Mouse (Mus musculus) gastrocnemius, adult 18-20 months (tissue): ENCODE data around the gene Spock2. TPM values are rescaled to one million over a fixed set of nuclear protein-coding genes. Genes with fewer than 3 reads are reported as not detected.
A peak's percentile ranks its signal among the peaks of the same experiment; 100 is the strongest.
"Not testable (repeated sequence)": the region's sequence is repeated elsewhere in the genome, so short reads cannot be mapped to it uniquely, and the experiment has no call there.

Source experiments
- DNase-seq: peaks from one replicate; pipeline ENCODE4 v3.0.0; 2021; ENCODE audit warnings: low spot score
- total RNA-seq, 2 experiments: library from RNA; stranded (reverse); gene quantifications; 2 replicates each; pipeline ENCODE4 v1.2.3; 2021

Spock2 gene
- total RNA-seq, 2 experiments from 2014 or later = 5.4 to 5.6 TPM

DNA sequence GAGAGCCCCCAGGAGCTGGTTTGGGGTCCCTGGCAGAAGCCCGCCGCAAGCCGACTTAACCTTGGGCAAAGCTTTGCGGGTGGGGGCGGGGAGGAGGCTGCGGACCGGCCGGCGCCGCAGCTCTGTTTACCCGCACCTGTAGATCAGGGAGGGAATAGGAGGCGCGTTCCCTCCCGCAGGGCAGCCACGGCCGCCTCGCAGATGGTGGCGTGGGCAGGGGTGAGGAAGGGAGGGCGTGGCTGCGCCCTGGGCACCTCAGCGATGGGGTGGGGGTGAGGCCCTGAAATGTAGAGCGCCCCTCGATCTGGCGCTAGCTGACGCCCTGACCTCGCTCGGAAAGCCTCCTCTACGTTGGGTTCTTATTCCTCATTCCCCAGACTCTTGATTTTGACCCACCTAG lies 1.4 kb downstream of the Spock2 start:
- no peak for DNase-seq

DNA sequence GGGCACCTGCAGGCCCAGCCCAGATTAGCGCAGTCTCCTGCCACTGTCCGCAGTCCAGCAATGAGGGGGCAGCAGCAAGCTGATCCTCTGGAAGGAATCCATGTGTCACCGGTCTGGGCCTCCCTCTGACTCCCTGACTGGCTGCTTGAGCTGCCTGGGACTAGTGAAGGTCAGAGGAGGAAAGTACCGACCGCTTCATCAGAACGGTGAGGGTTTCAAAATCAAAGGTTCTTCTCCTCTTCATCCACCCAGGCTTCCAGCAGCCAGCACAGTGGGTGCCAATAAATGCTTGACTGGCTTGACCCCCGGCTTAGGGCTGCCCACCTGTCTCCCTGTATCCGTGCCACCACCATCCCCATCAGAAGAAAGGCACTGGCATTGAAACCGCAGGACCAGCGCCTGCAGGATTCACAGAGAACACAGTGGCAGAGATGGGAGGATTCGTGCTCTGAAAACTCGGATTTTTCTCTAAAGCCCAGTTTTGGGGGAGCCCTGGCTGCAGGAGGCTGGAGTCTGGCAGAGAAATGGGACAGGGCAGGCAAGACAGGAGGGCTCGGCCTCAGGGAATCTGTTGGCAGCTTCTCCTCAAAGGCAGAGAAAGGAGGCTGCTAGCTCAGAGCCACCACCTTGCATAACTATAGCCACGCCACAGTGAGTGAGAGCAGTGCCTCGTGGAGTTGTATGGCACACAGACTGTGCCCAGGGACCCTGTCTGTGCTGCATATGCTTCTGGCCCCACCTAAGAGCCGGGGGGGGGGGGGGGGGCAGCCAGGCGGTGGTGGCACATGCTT lies 2.5 kb downstream of the Spock2 start:
- peak; percentile 23 for DNase-seq

DNA sequence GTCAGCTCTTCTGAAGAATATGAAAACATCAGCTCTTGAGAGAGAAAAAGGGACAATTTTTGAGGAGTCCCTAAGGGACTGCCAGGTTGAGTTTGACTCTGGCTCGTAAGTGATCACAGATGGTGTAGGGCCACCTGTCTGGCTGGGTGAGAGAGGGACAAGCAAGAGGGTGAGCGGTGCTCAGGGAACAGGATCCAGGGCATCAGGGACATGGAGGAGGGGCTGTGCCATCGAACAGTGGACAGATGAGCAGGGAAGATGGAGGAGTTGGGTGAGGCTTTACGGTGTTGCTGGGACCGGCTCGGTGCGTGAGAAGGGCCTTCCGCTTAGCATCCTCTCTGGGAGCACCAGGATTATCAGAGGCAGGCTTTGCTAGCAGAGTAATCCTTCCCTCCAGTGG lies 3.3 kb downstream of the Spock2 start:
- DNase-seq = no peak

DNA sequence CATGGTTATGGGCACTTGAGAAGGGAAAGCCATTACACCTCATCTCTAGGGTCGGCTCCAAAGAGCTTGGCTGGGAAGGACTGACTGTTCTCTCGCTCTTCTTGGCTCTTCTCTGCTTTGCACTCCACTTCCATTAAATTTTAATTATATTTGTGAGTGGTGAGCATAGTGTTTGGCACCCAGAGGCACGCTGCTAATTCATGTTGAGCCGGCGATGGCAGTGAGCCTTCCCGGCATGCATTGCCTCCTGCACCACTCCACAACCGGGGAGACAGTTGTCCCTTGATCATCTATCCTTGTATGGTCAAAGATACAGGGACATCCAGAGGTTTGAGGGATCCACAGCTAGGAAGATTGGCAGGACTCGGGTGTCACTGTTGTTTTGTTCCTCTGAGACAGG lies 4.0 kb downstream of the Spock2 start:
- no peak for DNase-seq

DNA sequence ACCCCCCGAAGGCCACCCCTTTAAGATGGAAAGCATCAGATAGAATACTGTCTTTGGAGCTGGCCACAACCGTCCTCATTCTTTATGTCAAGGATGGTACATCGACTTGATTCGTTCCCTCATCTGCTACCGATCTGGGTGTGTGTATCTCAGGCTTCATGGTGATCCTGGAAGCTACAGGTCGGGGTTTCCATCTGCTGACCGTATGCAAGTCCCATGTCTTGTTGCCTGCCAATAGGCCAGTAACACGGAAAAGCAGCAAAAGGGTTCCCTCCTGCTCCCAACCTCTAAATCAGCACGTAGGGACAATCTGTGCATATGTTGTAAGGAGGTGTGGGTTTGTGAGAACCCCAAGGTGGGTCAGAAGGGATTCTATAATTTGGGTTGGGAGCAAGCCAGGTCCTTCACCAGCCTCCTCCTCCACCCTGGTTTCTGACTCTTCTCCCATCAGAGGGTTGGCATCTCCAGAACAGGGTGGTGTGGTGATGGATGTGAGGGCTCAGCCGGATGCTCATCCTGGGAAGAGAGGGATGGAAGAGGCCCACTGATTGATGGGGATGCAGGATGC lies 5.0 kb downstream of the Spock2 start:
- no peak for DNase-seq

DNA sequence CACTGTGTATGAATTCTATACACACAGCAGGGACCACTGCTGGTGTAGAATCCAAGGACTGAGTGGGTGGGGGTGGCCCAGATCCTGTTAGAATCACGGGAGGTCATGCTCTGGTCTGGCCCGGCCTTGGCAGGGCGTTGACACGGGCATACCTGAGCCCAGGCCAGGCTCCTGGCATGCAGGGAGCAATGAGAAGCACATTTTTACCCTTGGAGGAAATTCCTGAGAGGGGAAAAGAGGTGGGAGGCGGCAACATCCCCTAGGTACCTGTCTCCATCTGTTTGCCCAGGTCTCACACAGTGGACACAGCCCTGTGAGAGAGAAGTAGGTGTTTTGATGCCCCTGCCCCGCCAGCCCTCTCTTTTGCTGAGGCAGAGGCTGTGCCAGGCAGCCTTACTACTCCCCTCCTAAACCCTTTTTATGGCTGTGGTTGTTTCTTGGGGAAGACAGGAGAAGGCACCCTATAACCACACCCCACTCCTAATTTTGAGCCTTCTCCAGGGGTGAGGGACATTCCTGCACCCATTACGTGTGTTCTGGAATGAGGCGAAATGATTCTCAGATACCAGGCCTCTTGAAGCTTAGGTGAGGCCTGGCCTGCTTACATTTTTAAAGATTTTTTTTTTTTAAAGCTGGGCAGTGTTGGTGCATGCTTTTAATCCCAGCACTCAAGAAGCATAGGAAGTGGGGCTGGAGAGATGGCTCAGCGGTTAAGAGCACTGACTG lies 8.1 kb downstream of the Spock2 start:
- DNase-seq = no peak

DNA sequence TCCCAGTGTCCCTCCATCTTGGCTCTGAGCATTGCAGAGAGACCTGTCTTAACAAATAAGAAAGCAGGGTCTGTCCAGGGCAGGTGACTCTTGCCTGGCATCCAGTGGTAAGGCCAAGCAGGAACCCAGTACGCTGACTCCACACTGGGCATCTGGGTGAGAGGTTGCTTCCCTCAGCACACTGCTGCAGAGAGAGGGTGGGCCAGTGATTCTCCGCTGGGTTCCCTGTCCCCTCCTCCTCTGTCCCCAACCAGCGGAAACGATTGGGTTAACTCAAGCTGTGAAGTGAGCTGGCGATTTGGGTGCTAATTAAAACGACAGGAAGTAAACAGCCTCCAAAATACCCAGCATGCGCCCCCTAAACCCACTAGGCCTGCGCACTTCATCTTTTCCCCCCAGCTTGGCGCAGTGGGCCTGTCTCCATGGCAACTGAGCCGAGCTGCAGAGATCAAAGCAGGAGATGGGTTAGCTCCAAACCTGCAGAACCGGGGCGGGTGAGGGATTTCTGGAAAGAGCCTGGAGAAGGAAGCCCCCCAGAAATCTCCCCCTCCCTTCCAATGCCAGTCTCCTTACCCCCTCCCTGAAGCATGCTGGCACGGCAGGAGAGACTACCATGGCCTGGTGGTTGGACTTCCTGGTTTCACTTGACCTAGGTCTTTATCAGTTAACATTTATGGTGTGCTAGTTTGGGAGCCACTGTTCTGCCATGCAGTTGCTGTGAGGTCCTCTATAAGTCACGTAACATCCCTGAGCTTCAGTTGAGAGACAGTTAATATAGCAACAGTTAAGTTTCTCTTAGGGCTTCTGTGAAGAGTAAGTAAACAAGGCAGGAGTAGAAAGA lies 9.5 kb downstream of the Spock2 start:
- DNase-seq = no peak

DNA sequence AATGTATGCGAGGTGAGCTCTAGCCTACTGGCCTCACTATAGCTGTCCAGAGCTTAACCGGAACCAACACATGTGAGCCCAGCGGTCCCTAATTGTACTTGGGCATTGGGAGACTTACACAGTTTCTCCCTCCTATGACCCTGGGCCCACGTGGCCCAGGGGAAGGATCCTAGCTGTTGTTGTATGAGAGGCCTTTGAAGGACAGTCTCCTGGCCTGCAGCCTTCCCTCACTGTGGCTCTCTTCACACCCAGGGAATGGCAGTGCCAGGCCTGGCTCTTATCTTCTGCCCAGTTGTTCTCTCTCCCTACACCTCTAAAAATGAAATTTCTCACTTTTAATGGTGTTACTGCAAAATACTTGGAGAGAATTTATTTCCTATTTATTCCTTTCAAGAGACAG lies 11.0 kb downstream of the Spock2 start:
- no peak for DNase-seq

DNA sequence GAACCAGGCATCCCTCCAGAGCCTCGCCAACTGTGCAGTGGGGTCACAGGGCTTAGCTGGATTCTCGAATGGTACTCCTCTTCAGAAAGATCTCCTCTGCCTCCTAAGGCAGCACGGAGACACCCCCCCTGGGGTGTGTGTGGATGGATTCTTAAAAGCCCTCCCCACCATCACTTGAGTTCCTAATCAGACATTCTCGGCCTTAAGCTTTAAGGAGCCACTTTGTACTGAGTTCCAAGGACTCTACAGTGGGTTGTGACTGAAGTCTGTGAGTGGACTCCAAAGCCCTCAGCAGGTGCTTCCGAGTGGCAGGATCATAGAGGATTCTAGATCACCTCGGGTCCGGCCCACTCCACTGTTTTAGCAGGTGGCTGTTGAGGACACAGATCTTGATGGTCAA lies 12.4 kb downstream of the Spock2 start:
- no peak for DNase-seq

DNA sequence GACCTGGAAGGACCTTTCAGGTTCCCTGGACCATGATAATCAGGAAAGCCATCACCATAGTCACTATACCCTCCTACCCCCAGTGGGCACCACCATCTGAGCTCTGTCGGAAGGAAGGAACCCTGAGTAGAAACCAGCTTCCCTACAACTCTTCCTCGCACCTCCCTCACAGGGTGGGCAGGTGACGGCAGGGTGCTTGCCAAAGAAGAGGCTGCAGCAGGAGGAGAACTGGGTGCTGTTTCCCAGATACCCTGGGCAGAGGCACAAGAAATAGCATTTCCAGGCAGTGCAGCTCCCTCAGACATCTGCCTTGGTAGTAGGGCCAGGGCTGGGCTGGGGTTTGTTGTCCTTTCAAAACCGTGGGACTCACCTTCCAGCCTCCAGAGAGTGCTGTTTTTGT lies 14.6 kb downstream of the Spock2 start:
- DNase-seq = no peak

DNA sequence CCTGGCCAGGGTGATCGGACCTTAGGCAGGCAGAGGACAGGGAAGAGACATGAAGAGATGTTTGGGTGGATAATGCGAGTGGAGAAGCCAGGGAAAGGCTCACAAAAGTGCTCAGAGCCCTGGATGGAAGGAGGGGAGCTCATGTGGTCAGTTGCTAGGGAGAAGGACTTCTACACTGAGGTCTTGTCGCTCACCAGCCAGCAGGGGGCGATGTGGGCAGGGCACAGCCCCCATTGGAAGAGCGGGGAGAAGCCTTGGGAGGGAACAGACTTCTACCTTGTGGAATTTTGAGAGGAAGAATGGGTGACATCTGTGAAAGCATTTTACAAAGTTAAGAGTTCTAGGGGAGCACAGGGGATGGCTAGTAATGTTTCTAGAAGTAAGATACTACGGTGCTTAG lies 18.1 kb downstream of the Spock2 start:
- no peak for DNase-seq

DNA sequence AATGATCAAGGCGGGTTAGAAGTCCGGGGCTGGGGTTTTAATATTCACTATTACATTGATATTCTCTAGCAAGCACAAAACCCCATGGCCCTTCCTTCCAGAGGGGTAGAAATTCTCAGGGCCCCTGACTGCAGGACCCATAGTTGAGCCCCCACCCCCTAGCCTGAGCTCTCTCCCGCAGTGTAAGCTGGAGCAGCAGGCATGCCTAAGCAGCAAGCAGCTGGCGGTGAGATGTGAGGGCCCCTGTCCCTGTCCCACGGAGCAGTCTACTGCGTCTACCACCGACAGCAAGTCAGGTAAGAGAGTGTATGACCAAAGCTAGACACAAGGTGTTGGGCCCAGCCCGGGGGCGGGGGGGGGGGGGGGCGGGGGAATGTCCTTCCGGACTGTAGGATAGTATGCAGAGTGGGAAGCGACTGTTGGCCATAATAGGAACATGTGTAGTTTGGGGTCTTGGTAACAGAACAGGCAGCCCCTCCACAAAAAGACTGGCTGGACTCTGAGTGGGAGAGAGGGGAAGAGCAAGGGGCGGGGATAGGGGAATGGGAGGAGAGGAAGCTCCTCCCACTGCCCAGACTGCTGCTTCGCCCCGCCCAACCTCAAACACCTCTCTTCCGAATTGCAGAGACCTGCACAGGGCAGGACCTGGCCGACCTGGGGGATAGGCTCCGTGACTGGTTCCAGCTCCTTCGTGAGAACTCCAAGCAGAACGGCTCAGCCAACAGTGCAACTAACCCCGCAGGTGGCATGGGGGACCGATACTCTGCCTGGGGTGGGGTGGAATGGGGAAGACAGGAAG lies 19.7 kb downstream of the Spock2 start:
- DNase-seq = no peak

DNA sequence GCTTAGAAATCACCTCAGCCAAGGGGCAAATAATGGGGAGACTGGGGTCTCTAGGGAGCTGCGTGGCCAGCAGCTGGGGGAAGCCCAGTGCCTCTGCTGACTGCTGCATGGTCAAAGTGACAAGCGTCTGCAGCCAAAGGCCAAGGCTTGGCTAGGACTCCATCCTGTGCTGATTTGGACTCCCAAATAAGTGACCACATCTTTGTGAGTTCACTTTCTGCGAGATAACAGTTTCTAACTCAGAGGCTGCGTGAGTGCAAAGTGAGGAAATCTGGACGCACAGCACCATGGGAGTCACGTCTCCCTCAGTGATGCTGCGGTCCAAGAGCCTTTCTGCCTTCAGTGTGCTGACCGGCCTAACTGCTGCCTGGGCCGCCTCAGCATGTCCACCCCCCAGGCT lies 22.3 kb downstream of the Spock2 start:
- no peak for DNase-seq

DNA sequence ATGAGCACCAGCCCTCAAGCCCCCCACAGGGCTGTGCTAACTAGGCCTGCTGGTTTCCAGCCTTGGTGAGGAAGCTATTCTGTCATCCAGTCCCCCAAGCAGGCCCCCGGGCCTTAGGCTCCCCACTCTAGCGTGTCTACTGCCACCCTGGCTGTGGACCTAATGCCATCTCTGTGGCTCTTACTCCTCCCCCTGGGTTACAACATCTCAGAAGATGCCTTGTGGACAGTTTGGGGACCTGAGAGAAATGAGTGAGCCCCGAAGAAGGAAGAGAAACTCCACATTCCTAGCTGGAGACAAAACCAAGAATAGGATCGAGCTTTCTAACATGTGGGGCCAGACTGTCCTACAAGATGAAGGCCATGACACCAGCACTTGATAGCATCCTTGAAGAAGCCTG lies 24.5 kb downstream of the Spock2 start:
- no peak for DNase-seq

DNA sequence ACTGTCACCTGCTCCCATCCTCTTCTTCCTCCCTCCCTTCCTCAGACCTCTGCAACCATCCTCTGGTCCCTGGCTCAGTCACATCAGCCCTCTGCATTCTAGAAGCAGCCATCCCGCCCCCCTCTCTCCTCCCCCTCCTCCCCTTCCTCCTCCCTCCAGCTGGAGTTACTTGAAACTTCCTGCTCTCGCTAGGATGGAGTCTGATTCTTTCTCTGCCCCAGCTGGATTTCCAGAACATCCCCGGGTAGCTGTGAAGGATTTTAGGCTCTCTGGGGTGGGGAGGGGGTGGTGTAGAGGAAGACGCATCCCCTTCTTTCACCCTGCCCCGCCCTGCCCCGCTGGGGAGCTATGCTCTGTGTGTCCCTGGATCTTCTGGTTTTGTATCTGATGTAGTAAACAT lies 27.5 kb downstream of the Spock2 start:
- no peak for DNase-seq

DNA sequence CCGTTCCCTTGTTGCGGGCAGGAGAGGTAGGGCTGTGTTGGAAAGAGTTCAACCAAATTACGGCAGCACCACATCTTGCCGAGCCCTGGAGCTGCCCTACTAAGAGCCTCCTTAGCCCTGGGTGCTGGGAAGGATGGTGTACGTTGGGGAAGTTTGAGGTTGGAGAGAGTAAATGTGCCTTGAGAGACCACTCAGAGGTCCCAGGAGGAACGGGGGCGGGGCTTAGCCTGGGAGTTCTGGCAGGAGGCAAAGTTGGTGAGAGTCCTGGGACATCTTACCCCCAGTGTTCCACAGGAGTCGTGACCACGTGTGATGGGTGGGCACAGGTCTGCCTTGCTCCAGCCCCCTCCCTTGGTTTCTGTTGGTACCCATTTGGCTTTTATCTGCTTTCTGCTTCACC lies 28.2 kb downstream of the Spock2 start:
- no peak for DNase-seq

DNA sequence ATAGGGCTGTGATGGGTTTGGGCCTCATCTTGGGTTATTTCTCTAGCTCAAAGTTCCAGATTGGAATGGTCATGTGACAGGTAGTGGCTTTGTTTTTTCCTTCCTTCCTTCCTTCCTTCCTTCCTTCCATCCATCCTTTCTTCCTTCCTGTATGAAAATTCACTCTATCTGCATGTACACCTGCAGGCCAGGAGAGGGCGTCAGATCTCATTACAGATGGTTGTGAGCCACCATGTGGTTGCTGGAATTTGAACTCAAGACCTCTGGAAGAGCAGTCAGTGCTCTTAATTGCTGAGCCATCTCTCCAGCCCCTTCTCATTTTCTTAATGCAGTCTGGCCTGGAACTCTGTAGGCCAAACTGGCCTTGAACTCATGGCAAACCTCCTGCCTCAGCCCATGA lies 30.0 kb downstream of the Spock2 start:
- not testable (repeated sequence) for DNase-seq

DNA sequence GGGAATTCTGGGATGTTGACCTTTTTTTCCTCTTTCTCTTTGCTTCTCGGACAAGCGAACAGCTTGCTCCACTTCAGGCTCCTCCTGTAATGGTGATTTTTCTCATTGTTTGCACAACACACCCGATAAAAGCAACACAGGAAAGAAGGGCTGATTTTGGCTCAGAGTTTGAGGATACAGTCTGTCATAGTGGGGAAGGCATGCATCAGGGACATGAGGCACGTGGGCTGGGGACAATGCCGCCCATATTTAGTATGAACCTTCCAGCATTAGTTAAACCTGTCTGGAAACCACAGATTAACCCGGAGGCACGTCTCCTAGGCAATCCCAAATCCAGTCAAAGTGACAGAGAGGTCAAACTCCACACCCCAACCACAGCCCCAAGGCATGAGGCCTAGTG lies 30.9 kb downstream of the Spock2 start:
- DNase-seq = no peak

DNA sequence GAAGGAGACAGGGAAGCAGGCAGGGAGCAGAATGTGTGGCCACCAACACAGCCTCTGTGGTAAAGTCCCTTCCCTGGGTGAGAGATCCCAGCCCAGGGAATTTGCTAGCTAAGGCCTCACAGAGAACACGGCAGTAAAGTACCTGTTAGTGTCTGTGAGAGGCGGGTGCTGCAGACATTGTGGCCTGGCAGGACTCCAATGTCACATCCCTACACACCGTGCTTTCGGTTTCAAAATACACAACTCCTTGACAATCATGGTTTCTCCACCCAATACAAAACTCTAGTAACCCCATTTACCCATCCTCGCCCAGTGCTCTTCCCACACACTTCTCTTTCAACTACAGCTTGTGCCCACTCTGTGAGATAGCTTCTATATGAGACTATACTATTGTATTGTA lies 32.7 kb downstream of the Spock2 start:
- no peak for DNase-seq

DNA sequence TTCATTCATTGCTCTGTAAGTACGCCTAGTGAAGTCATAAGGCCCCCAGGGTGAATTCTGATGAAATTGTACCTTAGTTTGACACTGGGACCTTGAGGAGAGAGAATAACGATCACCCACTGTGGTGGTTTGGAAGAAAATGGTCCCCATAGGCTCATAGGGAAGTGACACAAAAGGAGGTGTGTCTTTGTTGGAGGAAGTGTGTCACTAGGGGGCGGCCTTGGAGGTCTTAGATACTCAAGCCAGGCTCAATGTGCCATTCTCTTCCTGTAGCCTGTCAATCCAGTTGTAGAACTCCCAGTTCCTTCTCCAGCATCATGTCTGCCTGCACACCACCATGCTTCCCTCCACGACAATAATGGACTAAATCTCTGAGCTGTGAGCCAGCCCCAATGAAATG lies 34.7 kb downstream of the Spock2 start:
- no peak for DNase-seq

DNA sequence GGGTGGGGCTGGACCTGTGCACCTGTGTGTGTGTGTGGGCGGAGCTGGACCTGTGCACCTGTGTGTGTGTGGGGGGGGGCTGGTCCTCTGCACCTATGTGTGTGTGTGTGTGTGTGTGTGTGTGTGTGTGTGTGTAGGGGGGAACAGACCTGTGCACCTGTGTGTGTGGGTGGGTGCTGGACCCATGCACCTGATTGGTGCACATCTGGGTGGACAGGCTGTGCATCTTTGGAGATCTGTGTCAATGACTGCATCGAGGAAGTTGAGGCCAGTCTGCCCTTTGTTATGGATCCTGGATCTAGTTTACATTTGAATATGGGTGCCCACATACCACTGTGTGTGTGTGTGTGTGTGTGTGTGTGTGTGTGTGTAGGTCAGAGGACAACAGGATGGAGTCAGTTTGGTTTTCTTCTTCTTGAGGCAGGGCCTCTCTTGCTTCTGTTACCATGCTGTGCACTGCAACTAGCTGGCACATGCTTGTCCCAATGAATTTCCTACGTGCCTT lies 35.7 kb downstream of the Spock2 start:
- no peak for DNase-seq
